Mouse (Mus musculus) ES-E14 (cell line): ENCODE results near the gene Ankrd13b. TPM values are rescaled to one million over a fixed set of nuclear protein-coding genes. Genes with fewer than 3 reads are reported as not detected.

Source experiments
- DNase-seq: peaks from one replicate; pipeline ENCODE4 v3.0.0-alpha.2; 2013; ENCODE audit warnings: low read depth, low spot score
- H3K27ac ChIP-seq: 2 replicates; pipeline ENCODE4 v1.5.1; 2012; ENCODE audit warnings: low read depth, mild to moderate bottlenecking, low read length, moderate library complexity, mixed read lengths; ENCODE audit not compliant: poor library complexity, insufficient read depth, severe bottlenecking
- H3K36me3 ChIP-seq: 2 replicates; pipeline ENCODE4 v1.6.1; 2012; ENCODE audit warnings: mild to moderate bottlenecking, low read length, moderate library complexity, mixed read lengths; ENCODE audit not compliant: control insufficient read depth, poor library complexity, insufficient read depth, severe bottlenecking
- H3K4me1 ChIP-seq, 2 experiments: fragments of 150-350 bp in 1 of 2; sonication (generic) in 1 of 2; 2 replicates each; pipeline ENCODE4 v1.6.1; 2012; ENCODE audit warnings: low read length in 2 of 2, mild to moderate bottlenecking in 1 of 2, mixed read lengths in 1 of 2; ENCODE audit not compliant: control insufficient read depth in 2 of 2, insufficient read depth in 2 of 2, poor library complexity in 1 of 2
- H3K4me3 ChIP-seq, 2 experiments: fragments of 150-350 bp in 1 of 2; sonication (generic) in 1 of 2; 2 replicates each; pipeline ENCODE4 v1.5.1; 2012; ENCODE audit warnings: low read length in 2 of 2, low read depth in 1 of 2, mild to moderate bottlenecking in 1 of 2, mixed read lengths in 1 of 2; ENCODE audit not compliant: insufficient read depth in 1 of 2, poor library complexity in 1 of 2, severe bottlenecking in 1 of 2
- H3K9ac ChIP-seq: 2 replicates; pipeline ENCODE4 v1.6.1; 2012; ENCODE audit warnings: low read depth, mild to moderate bottlenecking, low read length, mixed read lengths; ENCODE audit not compliant: poor library complexity, insufficient read depth, severe bottlenecking
- H3K9me3 ChIP-seq: fragments of 150-350 bp; sonication (generic); 2 replicates; pipeline ENCODE4 v1.6.1; 2012; ENCODE audit warnings: low read depth, mild to moderate bottlenecking, low read length; ENCODE audit not compliant: control insufficient read depth, insufficient read depth
- CHD2 ChIP-seq: IDR thresholded peaks from 2 replicates; pipeline ENCODE4 v1.6.1; 2014; ENCODE audit warnings: mild to moderate bottlenecking, low read depth, low read length, inconsistent platforms
- HCFC1 ChIP-seq: IDR thresholded peaks from 2 replicates; pipeline ENCODE4 v1.6.1; 2012; ENCODE audit warnings: low read length, inconsistent platforms, borderline replicate concordance; ENCODE audit not compliant: insufficient read depth
- MAFK ChIP-seq: IDR thresholded peaks from 2 replicates; pipeline ENCODE4 v1.6.1; 2014; ENCODE audit warnings: mild to moderate bottlenecking, low read depth, low read length, inconsistent platforms; ENCODE audit not compliant: insufficient read depth
- ZC3H11A ChIP-seq: IDR thresholded peaks from 2 replicates; pipeline ENCODE4 v1.6.1; 2012; ENCODE audit warnings: low read depth, mild to moderate bottlenecking, inconsistent platforms, low read length, borderline replicate concordance
- ZNF384 ChIP-seq: IDR thresholded peaks from 2 replicates; pipeline ENCODE4 v1.6.1; 2012; ENCODE audit warnings: low read depth, low read length, inconsistent platforms
- in situ Hi-C, 2 experiments: fragments of 600-800 bp; cut with MboI; formaldehyde crosslinking; loops; one replicate each; pipeline ENCODE4 v1.15.1; 2025; ENCODE audit warnings: low sequenced_read_pairs in 2 of 2, inconsistent platforms in 1 of 2; ENCODE audit not compliant: unreplicated experiment in 2 of 2
- total RNA-seq: library from RNA; depleted of rRNA; stranded (reverse); fragments of 300-350 nt; gene quantifications from 2 replicates; pipeline ENCODE4 v1.2.3, GENCODE M21; 2012

Ankrd13b gene
- total RNA-seq, 1 experiment = 7.0 TPM

- peaks cover 0 to 7% of the 10 kb centered on the region in 2 experiments; a peak in 1 of 4 replicates for H3K4me1 ChIP-seq
- in situ Hi-C loops = no loop called here
Observed at GRCm38 (mm10) chr11:77483510-77484255, 5.8 kb downstream of the Ankrd13b start.

GRCm38 (mm10) chr11:77483043-77483442, 6.4 kb downstream of the Ankrd13b start:
- in situ Hi-C loops = no loop called here
- TF ChIP-seq MAFK = no peak
- TF ChIP-seq ZC3H11A = no peak
- TF ChIP-seq CHD2 = no peak
- no peak for DNase-seq
- Histone ChIP-seq H3K9ac (no peak overlapping the region), H3K4me1 (peaks cover 0 to 7% of the 10 kb centered on the region in 2 experiments; a peak in 1 of 4 replicates), H3K4me3 (no peak overlapping the region), H3K27ac (no peak overlapping the region), H3K9me3 (no peaks in the 10 kb centered on the region), H3K36me3 (no peaks in the 10 kb centered on the region)

More at GRCm38 (mm10) chr11:77483510-77484255, 5.8 kb downstream of the Ankrd13b start:
- Histone ChIP-seq H3K27ac (no peak overlapping the region), H3K4me3 (no peak overlapping the region), H3K9ac (no peak overlapping the region), H3K36me3 (no peaks in the 10 kb centered on the region), H3K9me3 (no peaks in the 10 kb centered on the region)
- no peak for DNase-seq
- TF ChIP-seq ZC3H11A (no peak), CHD2 (no peak), HCFC1 (no peak), MAFK (no peak), ZNF384 (no peak)

GRCm38 (mm10) chr11:77476895-77477294, 12.6 kb downstream of the Ankrd13b start:
- Histone ChIP-seq H3K9me3 (no peaks in the 10 kb centered on the region), H3K4me3 (no peak overlapping the region), H3K4me1 (peaks cover 0 to 2% of the 10 kb centered on the region in 2 experiments; a peak in 1 of 4 replicates), H3K36me3 (no peaks in the 10 kb centered on the region), H3K27ac (no peak overlapping the region), H3K9ac (no peak overlapping the region)
- no peak for TF ChIP-seq MAFK
- no peak for TF ChIP-seq ZC3H11A
- no peak for TF ChIP-seq HCFC1
- no peak for TF ChIP-seq CHD2
- in situ Hi-C loops = no loop called here
- no peak for DNase-seq

- H3K9me3 ChIP-seq = no peaks in the 10 kb centered on the region
- DNase-seq = no peak
- no peak overlapping the region for H3K9ac ChIP-seq
- H3K36me3 ChIP-seq = no peaks in the 10 kb centered on the region
- in situ Hi-C loops = no loop called here
- TF ChIP-seq MAFK (no peak), HCFC1 (no peak), ZC3H11A (no peak), ZNF384 (no peak), CHD2 (no peak)
- H3K4me1 ChIP-seq = peaks cover 0 to 4% of the 10 kb centered on the region in 2 experiments; a peak in 1 of 4 replicates
- no peak overlapping the region; a peak in 1 of 4 replicates for H3K4me3 ChIP-seq
- no peak overlapping the region for H3K27ac ChIP-seq
Observed at GRCm38 (mm10) chr11:77476216-77476615, 13.3 kb downstream of the Ankrd13b start.

GRCm38 (mm10) chr11:77472775-77473174, 16.7 kb downstream of the Ankrd13b start:
- no peak for DNase-seq
- Histone ChIP-seq H3K9me3 (no peaks in the 10 kb centered on the region), H3K27ac (no peak overlapping the region), H3K4me3 (no peak overlapping the region), H3K4me1 (peaks cover 0 to 6% of the 10 kb centered on the region in 2 experiments; a peak in 1 of 4 replicates), H3K9ac (no peak overlapping the region), H3K36me3 (no peaks in the 10 kb centered on the region)
- in situ Hi-C loops = no loop called here
- TF ChIP-seq ZC3H11A (no peak), MAFK (no peak), ZNF384 (no peak), CHD2 (no peak), HCFC1 (no peak)
